Mouse (Mus musculus): ENCODE measurements at regions not wholly inside any gene's neighbourhood (a gene's known extent, or its start where the extent isn't known, plus 50 kb on each side); places are given as distances from the start of the nearest gene placed in this dataset.

DNA sequence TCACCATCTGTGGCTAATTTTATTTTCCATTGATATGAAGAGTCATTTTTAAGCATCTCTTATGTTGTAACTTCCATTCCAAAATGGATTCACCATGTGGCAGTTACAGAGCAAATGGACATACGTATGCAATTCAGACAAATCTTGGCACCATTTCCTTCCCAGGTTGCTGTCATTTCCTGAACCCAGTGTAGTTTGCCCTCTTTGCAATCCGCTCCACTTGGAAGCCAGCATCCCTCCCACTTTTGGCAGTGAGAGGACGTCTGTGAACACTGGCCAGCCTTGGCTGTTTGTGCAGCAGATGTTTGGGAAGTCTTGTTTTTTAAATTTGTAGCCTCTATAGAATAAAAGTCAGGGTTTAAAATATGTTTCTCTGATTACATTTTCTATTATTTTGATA, 510.6 kb upstream of the Cdh7 start:
- peak in 1 of 2 experiments; percentile 11 for DNase-seq (ENCODE audit: low spot score in 2 of 2)

DNA sequence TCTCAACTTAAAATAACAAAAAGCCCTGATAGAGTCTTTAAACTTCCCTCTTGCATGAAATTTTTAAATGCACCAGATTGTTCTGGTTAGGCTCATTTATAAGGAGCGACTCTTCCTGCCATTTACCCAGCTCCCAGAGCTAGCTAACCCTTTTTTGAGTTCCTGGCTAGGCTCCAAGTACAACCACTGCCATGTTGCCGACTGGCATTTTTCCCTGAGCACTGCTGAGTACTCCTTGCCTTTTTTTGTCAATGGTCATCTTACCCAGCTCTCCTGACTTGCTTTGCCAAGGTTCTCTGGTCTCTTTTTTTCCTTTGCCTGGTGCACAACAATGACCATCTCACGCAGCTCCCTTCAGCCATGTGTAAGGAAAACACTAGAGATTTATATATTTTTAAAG, 500.8 kb upstream of the Cdh7 start:
- no peak for DNase-seq (ENCODE audit: low spot score in 2 of 2)

DNA sequence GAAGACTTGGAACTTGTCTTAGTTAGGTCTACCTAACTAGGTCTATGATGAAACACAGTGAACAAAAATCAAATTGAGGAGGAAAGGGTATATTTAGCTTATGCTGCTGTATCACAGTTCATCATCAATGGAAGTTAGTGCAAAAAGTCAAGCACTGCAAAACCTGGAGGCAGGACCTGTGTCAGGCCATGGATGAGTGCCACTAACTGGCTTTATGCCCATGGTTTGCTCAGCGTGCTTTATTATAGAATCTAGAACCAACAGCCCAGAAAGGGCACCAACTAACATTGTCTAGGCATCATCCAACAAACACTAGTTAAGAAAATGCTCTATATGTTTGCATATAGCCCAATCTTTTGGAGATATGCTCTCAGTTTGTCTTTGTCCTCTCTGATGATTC, 486.3 kb upstream of the Cdh7 start:
- DNase-seq (ENCODE audit: low spot score in 2 of 2) = no peak

DNA sequence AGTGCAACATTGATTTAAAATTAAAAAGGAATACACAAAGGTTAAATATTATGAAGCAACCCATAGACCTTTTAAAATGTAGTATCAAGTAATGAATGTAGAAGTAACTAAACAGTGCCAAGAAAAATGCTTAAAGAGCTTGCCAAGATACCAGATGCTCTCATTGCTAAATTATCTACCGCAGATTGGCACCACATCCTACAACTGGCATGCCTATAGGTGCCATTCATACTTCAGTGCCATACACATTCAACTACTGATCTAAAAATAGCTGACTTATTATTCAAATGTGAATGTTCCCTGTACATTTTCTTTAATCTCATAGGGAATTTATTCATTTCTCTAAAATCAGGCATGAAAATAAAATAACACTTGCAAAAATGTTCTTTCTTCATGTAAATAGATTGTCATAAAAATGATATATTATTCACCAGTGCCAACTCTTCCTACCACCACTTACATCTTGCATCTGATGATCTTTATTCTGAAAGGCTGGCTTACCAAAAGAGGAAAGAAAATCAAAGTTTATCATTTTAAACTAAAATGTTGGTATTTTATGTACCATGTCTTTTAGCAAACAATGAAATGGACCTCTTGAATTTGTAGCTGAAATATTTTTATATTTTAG, 469.5 kb upstream of the Cdh7 start:
- DNase-seq (ENCODE audit: low spot score in 2 of 2) = no peak

DNA sequence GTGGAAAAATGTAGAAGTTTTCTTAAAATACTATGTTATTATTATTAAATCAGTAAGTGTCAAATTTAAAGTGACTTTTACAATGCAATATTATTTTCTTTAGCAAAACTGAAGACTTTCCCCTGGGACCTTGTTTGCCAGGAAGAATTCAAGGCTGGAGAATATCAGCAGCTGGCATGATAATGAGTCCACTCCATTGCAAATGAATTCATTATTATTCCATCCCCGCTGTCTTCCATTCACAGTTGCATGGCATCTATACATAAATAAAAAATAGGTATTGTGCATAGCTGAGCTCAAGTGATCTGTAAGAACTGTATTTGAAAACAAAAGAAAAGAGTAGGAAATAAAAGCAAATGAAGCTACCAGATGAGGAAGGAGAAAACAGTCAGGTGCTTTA, 467.9 kb upstream of the Cdh7 start:
- no peak for DNase-seq (ENCODE audit: low spot score in 2 of 2)

All from gastrocnemius, postnatal 4 days (tissue).